Mouse (Mus musculus) layer of hippocampus, postnatal 36 days (tissue): ENCODE results near the gene Cxadr. TPM values are rescaled to one million over a fixed set of nuclear protein-coding genes. Genes with fewer than 3 reads are reported as not detected.
A peak's percentile ranks its signal among the peaks of the same experiment; 100 is the strongest.

ENCODE experiments used
- DNase-seq, 2 experiments: peaks; one replicate each; pipeline ENCODE4 v3.0.0; 2022
- total RNA-seq, 2 experiments: library from RNA; stranded (reverse); gene quantifications; 2 replicates each; pipeline ENCODE4 v1.2.3; 2021

Gene Cxadr
- total RNA-seq, 2 experiments from 2014 or later = 15.8 to 16.8 TPM

DNA sequence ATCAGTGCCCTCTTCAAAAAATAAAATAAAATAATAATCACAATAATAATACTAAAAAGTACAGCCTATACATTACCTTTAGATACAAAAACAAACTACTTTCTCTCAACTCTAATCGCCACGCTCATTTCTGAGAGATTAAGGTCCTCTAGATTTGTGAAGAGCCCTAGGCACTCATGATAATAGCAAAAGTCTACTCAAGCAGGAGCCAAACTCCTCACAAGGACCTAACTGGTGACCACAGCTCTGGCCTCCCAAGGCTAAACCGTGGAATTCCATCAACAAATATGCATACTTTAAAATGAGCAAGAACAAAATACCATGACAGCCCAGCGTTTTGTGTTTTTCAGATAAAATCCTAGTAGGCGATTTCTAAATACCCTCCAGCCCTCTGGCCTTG lies 71.5 kb downstream of the Cxadr start:
- DNase-seq = no peak

DNA sequence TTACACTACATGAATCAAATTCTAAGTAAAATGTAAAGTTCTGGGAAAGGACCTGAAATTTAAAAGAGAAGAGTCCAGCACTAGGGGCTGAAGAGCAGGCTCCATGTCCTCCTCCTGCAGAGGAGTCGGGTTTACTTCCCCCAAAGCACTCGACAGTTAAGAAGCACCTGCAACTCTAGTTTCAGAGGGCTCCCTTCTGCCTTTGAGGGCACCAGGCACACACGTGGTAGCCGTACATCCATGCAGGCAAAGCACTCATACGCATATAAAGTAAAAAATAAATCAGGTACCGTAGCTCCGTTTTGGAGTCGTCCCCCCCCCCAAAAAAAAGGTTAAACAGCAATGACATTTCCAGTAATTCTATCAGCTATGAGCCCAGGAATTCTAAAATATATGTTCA lies 72.5 kb downstream of the Cxadr start:
- DNase-seq = no peak

DNA sequence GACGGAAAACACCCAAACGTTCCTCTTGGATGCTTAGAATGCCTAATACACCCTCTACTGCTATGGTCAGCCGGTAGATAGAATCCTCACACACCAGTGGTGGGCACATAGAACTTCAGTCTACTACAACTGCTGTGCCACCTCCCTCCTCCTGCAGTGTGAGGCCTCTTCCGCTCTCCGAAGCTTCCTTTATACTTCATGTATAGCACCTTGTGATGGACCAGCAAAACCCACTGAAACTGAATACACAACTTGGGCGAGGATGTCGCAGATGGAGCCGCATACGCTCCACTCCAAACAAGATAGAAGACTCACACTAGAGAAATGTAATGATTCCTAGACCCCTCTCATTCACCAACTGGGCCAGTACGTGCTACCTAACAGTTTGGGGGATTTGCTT lies 73.9 kb downstream of the Cxadr start:
- DNase-seq = peak in 1 of 2 experiments; percentile 11

DNA sequence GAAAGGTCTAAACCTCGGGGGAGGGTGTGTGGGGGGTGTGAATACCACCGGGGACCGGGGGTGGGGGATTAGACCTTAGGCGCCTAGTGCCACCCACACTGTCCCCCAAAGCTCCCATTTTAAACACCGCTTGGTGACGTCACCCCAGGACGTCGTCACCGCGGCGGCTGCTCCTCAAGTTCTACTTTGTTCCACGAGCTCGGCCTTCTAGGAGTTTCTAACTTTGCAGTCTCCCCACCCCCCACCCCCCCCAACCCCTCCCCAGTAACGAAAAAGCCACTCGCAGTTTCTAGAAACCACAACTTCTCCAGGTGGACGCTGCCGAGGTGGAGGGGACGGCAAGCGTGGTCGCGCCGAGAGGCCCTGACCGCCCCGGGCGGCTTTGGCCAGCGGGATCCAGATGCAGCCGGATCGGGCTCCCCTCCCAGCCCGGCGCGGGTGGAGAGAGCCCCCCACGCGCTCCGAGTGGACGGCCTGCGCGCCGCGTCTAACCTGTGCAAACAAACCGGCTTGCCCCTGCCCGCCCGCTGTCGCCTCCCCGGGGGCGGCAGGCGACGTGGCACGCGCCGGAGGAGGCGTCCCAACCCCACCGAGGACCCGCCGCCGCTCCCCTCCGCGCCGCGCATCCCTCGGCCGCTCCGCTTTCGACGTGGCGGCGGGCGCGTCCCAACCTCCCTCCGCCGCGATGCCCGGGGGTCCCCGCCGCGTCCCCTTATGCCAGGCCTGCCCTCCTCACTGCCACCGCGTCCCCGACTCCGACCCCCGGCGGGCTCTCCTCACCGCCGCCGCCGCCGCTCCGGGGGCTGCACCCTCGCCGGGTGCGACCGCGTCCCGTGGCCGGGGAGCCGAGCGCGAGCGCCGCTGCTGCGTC lies 74.8 kb downstream of the Cxadr start:
- peak; percentile 15 to 17 for DNase-seq

DNA sequence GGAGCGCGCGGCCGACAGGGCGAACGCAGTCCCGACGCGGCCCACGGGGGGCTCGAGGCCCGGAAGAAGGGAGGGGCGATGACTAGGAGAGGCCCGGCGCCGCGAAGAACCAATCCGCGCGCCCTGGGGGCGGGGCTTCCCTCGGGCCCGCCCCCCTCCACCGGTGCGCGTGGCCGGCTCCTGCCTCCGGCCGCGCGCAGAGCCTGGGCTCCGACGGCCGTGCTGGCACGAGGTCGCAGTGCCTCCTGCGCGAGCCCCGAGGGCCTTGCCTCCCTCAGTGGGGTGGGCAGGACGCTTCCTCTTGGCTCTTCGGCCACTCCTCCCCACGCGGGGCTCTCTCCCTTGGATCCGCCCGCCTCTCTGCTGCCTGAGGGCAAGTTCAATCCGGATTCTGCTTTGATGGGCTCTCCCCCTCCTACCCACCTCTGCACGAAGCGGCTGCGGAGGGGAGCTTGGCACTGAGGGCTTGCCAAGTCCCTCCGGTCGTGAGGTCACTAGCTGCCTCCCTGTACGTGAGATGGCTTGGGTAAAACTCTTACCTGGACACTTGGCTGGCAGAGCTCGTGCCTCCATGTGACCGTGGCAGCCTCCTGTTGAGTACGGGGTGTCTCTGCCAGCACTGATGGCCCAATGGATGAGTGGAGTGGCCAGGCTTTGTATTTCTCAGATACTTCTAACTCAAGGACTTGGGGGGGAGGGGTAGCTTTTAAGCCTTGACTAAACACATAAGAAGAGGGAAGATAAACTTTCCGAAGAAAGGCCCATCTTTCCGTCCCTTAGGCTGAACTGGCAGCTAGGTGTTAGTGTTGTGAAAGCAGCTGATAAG lies 75.7 kb downstream of the Cxadr start, which contains the start of gene Btg3:
Gene Btg3, minus strand, starts transcription at position 448 of the 826 bp plus-strand sequence.
- DNase-seq = peak; percentile 74 to 77

DNA sequence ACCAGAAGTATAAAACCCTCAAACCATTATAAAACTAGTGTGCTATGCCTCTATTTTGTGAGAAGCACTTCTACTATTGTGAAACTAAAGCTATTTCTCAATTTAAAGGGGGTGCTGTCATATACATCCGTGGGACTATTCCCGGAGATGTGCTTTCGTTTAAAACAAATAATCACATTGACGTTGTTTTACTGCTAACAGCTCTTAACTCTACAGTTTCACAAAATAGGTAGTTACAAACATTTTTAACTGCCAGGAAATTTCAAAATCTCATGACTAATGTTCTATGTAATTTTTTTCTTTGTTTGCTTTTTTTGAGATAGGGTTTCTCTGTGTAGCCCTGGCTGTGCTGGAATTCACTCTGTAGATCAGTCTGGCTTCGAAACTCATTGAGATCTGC lies 77.2 kb downstream of the Cxadr start:
- DNase-seq = no peak

DNA sequence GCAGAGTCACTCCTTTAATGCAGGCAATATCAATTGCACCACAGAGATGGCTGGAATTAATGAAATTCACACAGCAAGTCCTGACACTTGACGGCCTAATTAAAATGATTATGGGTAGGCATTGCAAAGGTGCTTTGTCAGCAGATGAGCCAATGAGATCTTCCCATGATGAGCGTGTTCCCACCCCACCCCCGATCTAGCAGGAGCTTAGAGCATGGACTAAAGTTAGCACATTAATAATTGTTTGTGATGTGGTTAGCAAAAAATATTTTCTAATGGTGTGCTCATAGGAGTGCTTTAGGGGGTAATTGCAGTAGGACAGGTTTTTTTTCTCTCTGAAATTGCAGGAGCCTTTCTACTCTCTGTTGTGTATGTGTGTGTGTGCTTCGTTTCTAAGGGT lies 87.8 kb downstream of the Cxadr start:
- no peak for DNase-seq

DNA sequence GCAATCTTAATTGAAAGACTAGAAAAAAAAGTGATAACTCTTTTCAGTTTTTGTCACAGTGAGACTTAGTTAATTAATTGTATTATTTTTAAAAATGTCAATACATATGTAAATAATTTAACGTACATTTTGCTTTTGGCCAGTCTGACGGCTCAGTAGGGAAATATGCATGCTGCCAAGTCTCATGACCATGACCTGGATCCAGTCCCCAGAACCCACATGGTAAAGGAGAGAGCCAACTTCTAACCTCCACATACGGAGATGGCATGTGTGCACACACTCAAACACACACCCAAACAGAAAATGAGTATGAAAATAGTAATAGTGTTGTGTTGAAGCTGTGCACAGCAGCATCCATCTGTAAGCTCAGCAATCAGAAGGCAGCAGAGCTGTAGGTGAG lies 88.7 kb downstream of the Cxadr start:
- no peak for DNase-seq

DNA sequence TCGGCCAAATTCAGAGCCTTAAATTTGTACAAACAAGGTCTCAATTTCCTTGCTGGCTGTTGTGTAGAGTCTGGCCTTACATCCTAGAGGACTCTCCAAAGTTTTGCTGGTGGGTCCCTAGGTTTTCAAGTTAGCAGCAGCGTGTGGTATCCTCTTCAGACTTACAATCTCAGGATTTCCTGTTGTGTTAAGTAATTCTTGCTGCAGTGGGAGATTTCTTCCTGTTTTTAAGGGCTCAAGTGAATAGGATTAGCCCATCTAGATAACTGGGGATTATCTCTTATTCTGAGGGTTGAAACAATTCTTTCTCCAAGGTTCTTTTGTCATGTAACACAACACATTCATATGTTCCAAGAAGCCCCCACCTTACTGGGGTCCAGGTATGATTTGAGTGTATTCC lies 90.1 kb downstream of the Cxadr start:
- no peak for DNase-seq

DNA sequence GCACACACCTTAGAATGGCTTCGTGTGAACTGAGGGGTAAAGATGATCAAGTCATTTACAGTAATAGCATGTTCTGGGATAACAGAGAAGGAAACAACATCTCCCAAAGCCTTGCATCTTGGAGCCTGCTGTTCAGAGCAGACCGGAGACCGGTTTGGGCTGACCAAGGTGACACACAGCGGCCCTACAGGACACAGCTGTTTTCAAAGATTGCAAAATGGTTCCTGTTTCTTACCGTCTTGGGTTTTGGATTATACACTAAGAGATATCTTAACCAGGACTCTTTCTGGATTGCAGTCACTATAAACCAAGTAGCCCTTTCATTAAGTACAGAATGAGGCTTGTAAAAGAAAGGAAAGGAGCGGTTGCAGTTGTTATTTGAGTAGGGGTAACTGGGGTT lies 97.4 kb downstream of the Cxadr start:
- no peak for DNase-seq

DNA sequence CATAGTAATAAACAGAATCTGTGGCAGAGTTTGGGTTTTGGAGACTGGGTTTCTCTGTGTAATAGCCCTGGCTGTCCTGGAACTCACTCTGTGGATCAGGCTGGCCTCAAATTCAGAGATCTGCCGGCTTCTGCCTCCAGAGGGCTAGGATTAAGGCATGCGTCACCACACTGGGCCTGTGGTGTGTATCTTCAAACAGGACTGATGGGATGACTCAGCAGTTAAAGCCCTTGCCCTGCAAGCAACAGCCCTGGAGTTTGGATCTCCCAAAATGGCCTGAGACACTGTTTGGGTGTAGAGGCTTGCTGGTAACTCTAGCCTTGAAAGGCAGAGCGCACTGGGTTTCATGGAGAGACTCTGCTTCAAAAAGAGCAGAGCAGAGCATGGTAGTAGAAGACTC lies 98.1 kb downstream of the Cxadr start:
- no peak for DNase-seq

DNA sequence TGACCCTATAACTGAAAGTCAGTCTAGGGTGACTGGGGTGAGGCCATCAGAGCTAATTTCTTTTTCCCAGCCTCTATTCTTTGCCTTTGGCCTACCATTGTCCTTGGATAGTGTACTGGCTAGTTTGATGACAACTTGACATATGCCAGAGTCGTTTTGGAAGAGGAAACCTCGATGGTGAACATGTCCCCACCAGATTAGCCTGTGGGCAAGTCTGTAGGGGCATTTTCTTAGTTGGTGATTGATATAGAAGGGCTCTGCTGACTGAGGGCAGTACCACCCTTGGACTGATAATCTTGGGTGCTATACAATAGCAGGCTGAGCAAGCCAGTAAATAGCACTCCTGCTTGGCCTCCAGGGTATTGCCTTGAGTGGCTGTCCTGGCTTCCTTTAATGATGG lies 101.0 kb downstream of the Cxadr start:
- DNase-seq = no peak

DNA sequence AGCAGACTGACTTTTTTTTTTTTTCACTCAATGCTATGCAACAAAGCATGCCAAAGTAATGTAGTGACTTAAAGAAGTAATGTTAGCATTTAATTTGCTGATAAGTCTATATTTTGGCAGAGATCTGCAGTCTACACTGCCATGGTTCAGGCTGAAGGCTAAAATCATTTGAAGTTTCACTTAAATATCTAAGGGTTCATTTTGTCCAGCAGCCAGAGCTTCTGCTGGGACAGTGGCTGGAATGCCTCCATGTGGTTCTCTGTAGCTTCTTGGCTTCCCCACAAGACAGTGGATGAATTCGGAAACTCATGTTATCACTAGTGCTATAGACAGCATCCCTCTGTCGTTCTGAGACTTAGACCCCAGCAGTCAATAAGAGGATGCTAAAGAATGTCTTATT lies 105.4 kb downstream of the Cxadr start:
- no peak for DNase-seq

DNA sequence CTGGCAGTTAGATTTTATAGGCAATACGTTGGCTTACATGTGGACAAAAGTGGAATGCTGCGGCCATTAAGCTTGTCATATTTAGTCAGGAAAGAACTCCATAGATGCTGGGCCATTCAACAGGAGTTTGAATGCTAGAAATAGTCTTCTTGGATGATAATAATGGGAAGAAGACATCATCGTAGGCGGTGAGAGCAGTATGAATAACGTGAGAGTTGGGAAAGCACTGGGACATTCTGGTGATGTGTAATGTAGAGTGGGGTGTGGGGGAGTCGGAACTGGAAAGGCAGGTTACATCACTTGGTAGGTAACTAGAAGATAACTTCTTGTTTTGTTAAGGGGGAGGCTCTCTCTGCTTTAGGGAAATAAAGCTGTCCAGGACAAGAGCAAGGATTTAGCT lies 106.6 kb downstream of the Cxadr start:
- no peak for DNase-seq

Other genes starting within 250 kb of the Cxadr start
- gene Btg3, start 75.7 kb downstream of the Cxadr start, total RNA-seq = 10 to 100 TPM; 14.6 to 14.9 TPM